Mouse (Mus musculus) bone marrow macrophage, adult 2 months (primary cell): ENCODE results near the gene Rbms1.

Source experiments
- CTCF ChIP-seq: IDR thresholded peaks from 2 replicates; pipeline ENCODE4 v1.5.1; 2012; ENCODE audit warnings: low read depth, mild to moderate bottlenecking, low read length, moderate library complexity
- POLR2A ChIP-seq: IDR thresholded peaks from 2 replicates; pipeline ENCODE4 v1.6.1; 2012; ENCODE audit warnings: mild to moderate bottlenecking, low read depth, low read length, borderline replicate concordance

GRCm38 (mm10) chr2:60818632-60819031, 144.4 kb downstream of the Rbms1 start:
- no peak for TF ChIP-seq POLR2A
- no peak for TF ChIP-seq CTCF
